Mouse (Mus musculus) CH12.LX (cell line): ENCODE measurements around the gene Rft1. TPM values are rescaled to one million over a fixed set of nuclear protein-coding genes. Genes with fewer than 3 reads are reported as not detected.

Experiments used
- DNase-seq: peaks from one replicate; pipeline ENCODE4 v3.0.0-alpha.2; 2013; ENCODE audit errors: extremely low read depth
- H3K27ac ChIP-seq: 2 replicates; pipeline ENCODE4 v1.5.1; 2012; ENCODE audit warnings: low read depth, mild to moderate bottlenecking, control low read depth, moderate library complexity; ENCODE audit not compliant: insufficient read depth
- H3K27me3 ChIP-seq: replicated peaks from 2 replicates; pipeline ENCODE3; 2012; ENCODE audit warnings: inconsistent platforms
- H3K36me3 ChIP-seq, 2 experiments: replicated peaks in 1 of 2; 2 replicates each; pipeline versions ENCODE3 to v1.6.1; 2012; ENCODE audit warnings: inconsistent platforms in 1 of 2, low read length in 1 of 2, mild to moderate bottlenecking in 1 of 2, mixed read lengths in 1 of 2, moderate library complexity in 1 of 2; ENCODE audit not compliant: control insufficient read depth in 1 of 2, insufficient read depth in 1 of 2
- H3K4me1 ChIP-seq, 2 experiments: 2 replicates each; pipeline ENCODE4 v1.6.1; 2012; ENCODE audit warnings: inconsistent platforms in 1 of 2, moderate library complexity in 1 of 2; ENCODE audit not compliant: insufficient read depth in 2 of 2, control insufficient read depth in 1 of 2
- H3K4me2 ChIP-seq: 2 replicates; pipeline ENCODE4 v1.6.1; 2012; ENCODE audit warnings: low read depth, mild to moderate bottlenecking, control low read depth; ENCODE audit not compliant: poor library complexity, insufficient read depth, severe bottlenecking
- H3K4me3 ChIP-seq, 3 experiments: fragments of 150-350 bp in 1 of 3; sonication (generic) in 1 of 3; replicated peaks in 1 of 3; 2 replicates each; pipeline versions ENCODE3 to v1.5.1; 2011 to 2012; ENCODE audit warnings: low read depth in 2 of 3, low read length in 2 of 3, mild to moderate bottlenecking in 2 of 3, moderate library complexity in 2 of 3, control low read depth in 1 of 3, improper control_type of control experiment in 1 of 3, inconsistent platforms in 1 of 3, mixed read lengths in 1 of 3; ENCODE audit not compliant: poor library complexity in 1 of 3
- H3K79me2 ChIP-seq: replicated peaks from 2 replicates; pipeline ENCODE4 v1.6.1; 2012; ENCODE audit warnings: mild to moderate bottlenecking, moderate library complexity; ENCODE audit not compliant: control insufficient read depth, poor library complexity, insufficient read depth, severe bottlenecking; ENCODE audit errors: extremely low read depth
- H3K9ac ChIP-seq: 2 replicates; pipeline ENCODE4 v1.6.1; 2012; ENCODE audit warnings: low read depth, mild to moderate bottlenecking, control low read depth, moderate library complexity; ENCODE audit not compliant: insufficient read depth
- H3K9me3 ChIP-seq: replicated peaks from 2 replicates; pipeline ENCODE3; 2012; ENCODE audit warnings: low read length, inconsistent platforms, mixed read lengths
- BHLHE40 ChIP-seq: IDR thresholded peaks from 2 replicates; pipeline ENCODE4 v1.6.1; 2011; ENCODE audit warnings: mild to moderate bottlenecking, low read depth, low read length, improper control_type of control experiment
- CHD1 ChIP-seq: IDR thresholded peaks from 2 replicates; pipeline ENCODE4 v1.6.1; 2012; ENCODE audit warnings: low read depth, low read length, improper control_type of control experiment, inconsistent platforms
- E2F4 ChIP-seq: IDR thresholded peaks from 2 replicates; pipeline ENCODE4 v1.6.1; 2011; ENCODE audit warnings: low read depth, low read length, improper control_type of control experiment; ENCODE audit not compliant: insufficient replicate concordance
- EP300 ChIP-seq: IDR thresholded peaks from 2 replicates; pipeline ENCODE4 v1.6.1; 2011; ENCODE audit warnings: low read length, improper control_type of control experiment
- ETS1 ChIP-seq: conservative IDR thresholded peaks from 2 replicates; pipeline ENCODE4 v1.6.1; 2012; ENCODE audit warnings: low read depth, mild to moderate bottlenecking, inconsistent platforms, low read length, improper control_type of control experiment, moderate library complexity
- JUN ChIP-seq: IDR thresholded peaks from 2 replicates; pipeline ENCODE4 v1.6.1; 2011; ENCODE audit warnings: low read depth, mild to moderate bottlenecking, low read length, improper control_type of control experiment, moderate library complexity; ENCODE audit not compliant: insufficient read depth
- MAFK ChIP-seq: IDR thresholded peaks from 2 replicates; pipeline ENCODE4 v1.6.1; 2011; ENCODE audit warnings: low read length, improper control_type of control experiment; ENCODE audit not compliant: insufficient replicate concordance
- MAX ChIP-seq: IDR thresholded peaks from 2 replicates; pipeline ENCODE4 v1.6.1; 2011; ENCODE audit warnings: low read length, improper control_type of control experiment
- MAZ ChIP-seq: IDR thresholded peaks from 2 replicates; pipeline ENCODE4 v1.6.1; 2012; ENCODE audit warnings: low read depth, mild to moderate bottlenecking, inconsistent platforms, low read length, improper control_type of control experiment, moderate library complexity
- MEF2A ChIP-seq: IDR thresholded peaks from 2 replicates; pipeline ENCODE4 v1.6.1; 2014; ENCODE audit warnings: low read depth, mild to moderate bottlenecking, inconsistent platforms, low read length, improper control_type of control experiment, borderline replicate concordance
- MXI1 ChIP-seq: IDR thresholded peaks from 2 replicates; pipeline ENCODE4 v1.6.1; 2011; ENCODE audit warnings: mild to moderate bottlenecking, low read depth, low read length, improper control_type of control experiment
- MYC ChIP-seq: IDR thresholded peaks from 2 replicates; pipeline ENCODE4 v1.6.1; 2011; ENCODE audit warnings: low read depth, mild to moderate bottlenecking, improper control_type of control experiment, low read length
- NELFE ChIP-seq: IDR thresholded peaks from 2 replicates; pipeline ENCODE4 v1.6.1; 2011; ENCODE audit warnings: low read depth, low read length, improper control_type of control experiment
- PAX5 ChIP-seq: IDR thresholded peaks from 2 replicates; pipeline ENCODE4 v1.6.1; 2012; ENCODE audit warnings: low read length, inconsistent platforms, mixed read lengths
- RCOR1 ChIP-seq: conservative IDR thresholded peaks from 2 replicates; pipeline ENCODE4 v1.6.1; 2012; ENCODE audit warnings: low read depth, mild to moderate bottlenecking, inconsistent platforms, low read length, improper control_type of control experiment
- SIN3A ChIP-seq: IDR thresholded peaks from 2 replicates; pipeline ENCODE4 v1.6.1; 2012; ENCODE audit warnings: low read length, improper control_type of control experiment, inconsistent platforms
- TBP ChIP-seq: conservative IDR thresholded peaks from 2 replicates; pipeline ENCODE4 v1.6.1; 2011; ENCODE audit warnings: low read depth, low read length, improper control_type of control experiment
- USF1 ChIP-seq: IDR thresholded peaks from 2 replicates; pipeline ENCODE4 v1.6.1; 2014; ENCODE audit warnings: low read depth, mild to moderate bottlenecking, inconsistent platforms, low read length, improper control_type of control experiment
- USF2 ChIP-seq: conservative IDR thresholded peaks from 2 replicates; pipeline ENCODE4 v1.6.1; 2011; ENCODE audit warnings: low read depth, low read length, improper control_type of control experiment
- ZC3H11A ChIP-seq: IDR thresholded peaks from 2 replicates; pipeline ENCODE4 v1.6.1; 2012; ENCODE audit warnings: low read depth, mild to moderate bottlenecking, inconsistent platforms, low read length, improper control_type of control experiment
- ZKSCAN1 ChIP-seq: IDR thresholded peaks from 2 replicates; pipeline ENCODE4 v1.6.1; 2012; ENCODE audit warnings: low read depth, inconsistent platforms, low read length, improper control_type of control experiment, borderline replicate concordance
- dilution Hi-C: fragments of 300-500 bp; cut with MboI; formaldehyde crosslinking; loops from 2 replicates; pipeline ENCODE4 v1.14.3; 2020; ENCODE audit warnings: low sequenced_read_pairs; ENCODE audit not compliant: extremely low pct_unique_long_range_greater_than_20kb, extremely low pct_ligation_motif_present
- in situ Hi-C: fragments of 300-500 bp; cut with MboI; formaldehyde crosslinking; loops from 3 replicates; pipeline ENCODE4 v1.14.3; 2019; ENCODE audit warnings: low sequenced_read_pairs, low pct_ligation_motif_present, low pct_unique_long_range_greater_than_20kb, mixed read lengths
- polyA plus RNA-seq: library from polyadenylated mRNA; unstranded; fragments of >175 nt; gene quantifications from 2 replicates; pipeline ENCODE4 v1.2.1, GENCODE M21; 2012; ENCODE audit warnings: low read depth; ENCODE audit not compliant: insufficient read length
- total RNA-seq, 2 experiments: library from RNA; depleted of rRNA; stranded (reverse); fragments of 300-350 nt in 1 of 2; fragments of >200 nt in 1 of 2; gene quantifications; 2 replicates each; pipeline ENCODE4 v1.2.3; 2012 to 2014

Rft1 gene
- total and polyA plus RNA-seq, 3 experiments = 13.5 to 26.0 (median 17.7) TPM

DNA sequence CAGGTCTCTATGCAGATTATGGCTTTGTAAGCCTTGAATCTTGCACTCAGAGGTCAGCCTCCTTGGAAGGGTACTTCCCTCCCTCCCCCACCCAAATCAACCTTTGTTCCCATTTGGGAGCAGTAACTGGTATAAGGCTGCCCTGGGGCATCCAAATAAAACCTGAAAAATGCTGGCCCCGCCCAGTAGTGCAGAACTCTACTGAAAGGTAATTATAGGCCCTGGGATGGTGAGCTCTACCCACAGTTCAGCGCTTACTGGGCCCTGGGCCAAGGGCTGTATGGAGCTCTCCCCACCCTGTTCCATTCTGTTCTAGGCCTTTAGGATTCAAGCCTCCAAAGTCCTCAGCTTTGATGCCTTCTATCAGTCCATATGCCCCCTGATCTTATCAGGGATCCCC lies 17.1 kb upstream of the Rft1 start:
- Histone ChIP-seq H3K27me3 (no peaks in the 10 kb centered on the region), H3K27ac (no peak overlapping the region), H3K79me2 (no peaks in the 10 kb centered on the region), H3K9ac (no peak overlapping the region), H3K36me3 (peaks cover 0 to 4% of the 10 kb centered on the region in 2 experiments), H3K9me3 (no peaks in the 10 kb centered on the region), H3K4me2 (no peak overlapping the region), H3K4me1 (peaks cover 36 to 93% of the 10 kb centered on the region in 2 experiments), H3K4me3 (no peak overlapping the region)
- TF ChIP-seq ETS1 (no peak), RCOR1 (no peak), MXI1 (no peak), SIN3A (no peak), E2F4 (no peak), JUN (no peak)
- dilution Hi-C loops (no loop called here), in situ Hi-C loops (no loop called here)
- DNase-seq = no peak

GRCm38 (mm10) chr14:30638009-30638408 lies 16.2 kb upstream of the Rft1 start:
- Histone ChIP-seq H3K79me2 (no peaks in the 10 kb centered on the region), H3K4me2 (no peak overlapping the region), H3K9ac (no peak overlapping the region), H3K9me3 (no peaks in the 10 kb centered on the region), H3K27me3 (no peaks in the 10 kb centered on the region), H3K27ac (no peak overlapping the region), H3K4me3 (no peak overlapping the region), H3K4me1 (peaks cover 36 to 93% of the 10 kb centered on the region in 2 experiments), H3K36me3 (peaks cover 0 to 4% of the 10 kb centered on the region in 2 experiments)
- TF ChIP-seq MAZ = no peak
- TF ChIP-seq MAX = no peak
- TF ChIP-seq MYC = no peak
- TF ChIP-seq BHLHE40 = no peak
- TF ChIP-seq ZC3H11A = no peak
- TF ChIP-seq MXI1 = no peak
- no peak for TF ChIP-seq ZKSCAN1
- no peak for TF ChIP-seq USF1
- no peak for TF ChIP-seq CHD1
- TF ChIP-seq TBP = no peak
- TF ChIP-seq MAFK = no peak
- TF ChIP-seq PAX5 = no peak
- TF ChIP-seq MEF2A = no peak
- TF ChIP-seq EP300 = no peak
- TF ChIP-seq NELFE = no peak
- TF ChIP-seq USF2 = no peak
- no peak for DNase-seq
- dilution Hi-C loops (no loop called here), in situ Hi-C loops (no loop called here)
